Mouse (Mus musculus): Measurements from ENCODE around the gene Helz.

DNA sequence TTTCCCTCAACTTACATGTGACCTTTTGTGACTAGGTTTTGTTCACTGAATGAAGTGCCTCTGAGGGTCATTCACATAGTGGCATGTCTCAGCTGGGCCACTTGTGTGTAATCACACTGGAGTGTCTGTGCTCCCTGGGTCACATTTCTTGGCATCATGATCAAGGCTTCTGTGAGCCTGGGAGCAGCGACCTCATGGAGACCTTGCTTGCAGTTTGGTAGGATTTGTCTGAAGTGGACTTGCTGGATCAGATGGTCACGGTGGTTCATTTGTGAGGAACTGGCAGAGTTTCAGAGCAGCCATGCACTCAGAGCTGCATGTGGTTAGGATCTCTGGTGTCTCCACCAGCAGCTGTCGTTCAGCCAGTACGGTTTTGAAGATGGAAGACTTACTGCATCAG lies 100.9 kb downstream of the Helz start:
- TF ChIP-seq POLR2A (IDR thresholded peaks at IDR 0.05; ENCODE audit: borderline replicate concordance, extremely low read depth, insufficient read depth, insufficient read length, poor library complexity, severe bottlenecking): no peak
- no peak for TF ChIP-seq CTCF (IDR thresholded peaks at IDR 0.05; ENCODE audit: borderline replicate concordance, extremely low read depth, insufficient read depth, insufficient read length)

Measured in brain, embryonic 14.5 days (tissue).